Mouse (Mus musculus) frontal cortex, postnatal 14 days (tissue): ENCODE measurements around the gene Tenm2.
A peak's percentile ranks its signal among the peaks of the same experiment; 100 is the strongest.

Source experiments
- DNase-seq, 2 experiments: peaks; one replicate each; pipeline ENCODE4 v3.0.0; 2022; ENCODE audit warnings: low spot score in 2 of 2

Gene Tenm2

DNA sequence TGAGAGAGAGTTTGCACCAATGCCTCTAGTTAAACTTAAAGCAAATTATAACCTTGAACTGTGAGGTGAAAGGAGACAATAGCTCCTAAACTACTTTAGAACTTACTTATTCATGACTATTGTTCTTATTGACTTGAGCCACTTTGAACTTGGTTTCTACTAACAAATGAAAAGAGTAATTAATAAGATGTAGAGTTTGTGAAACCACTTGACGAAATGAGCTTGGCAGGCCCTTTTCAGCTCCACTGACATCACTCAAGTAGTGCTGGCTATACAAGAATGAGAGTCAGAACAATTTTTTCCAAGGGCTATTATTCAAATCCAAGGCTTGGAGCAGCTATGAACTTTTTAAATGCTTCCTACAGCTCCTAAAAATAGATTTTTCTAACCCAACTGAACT, 643.3 kb downstream of the Tenm2 start:
- DNase-seq = no peak

DNA sequence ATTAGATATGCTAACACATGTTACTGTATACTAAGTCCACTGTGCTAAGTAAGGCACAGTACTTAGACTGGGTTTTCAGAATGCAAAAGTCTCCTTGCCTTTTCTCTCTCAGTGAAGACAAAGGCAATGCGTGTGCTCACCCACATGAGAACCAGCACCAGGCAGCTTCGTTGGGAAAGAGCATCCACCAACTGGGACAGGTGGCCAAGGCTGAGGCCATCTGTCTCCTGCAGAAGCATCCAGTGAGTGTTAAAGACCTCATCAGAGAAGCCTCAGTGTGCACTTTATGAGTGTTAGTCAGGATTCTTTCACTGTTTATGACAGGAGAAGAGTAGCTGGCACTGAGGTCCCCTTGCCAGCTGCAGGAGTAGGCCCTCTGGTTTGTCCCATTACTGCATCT, 669.6 kb downstream of the Tenm2 start:
- no peak for DNase-seq

- no peak for DNase-seq
Observed at GRCm38 (mm10) chr11:36562851-36563250, 672.9 kb downstream of the Tenm2 start.

GRCm38 (mm10) chr11:36560785-36561548, 674.8 kb downstream of the Tenm2 start:
- DNase-seq = no peak

- no peak for DNase-seq
Observed at GRCm38 (mm10) chr11:36557316-36557715, 678.4 kb downstream of the Tenm2 start.

DNA sequence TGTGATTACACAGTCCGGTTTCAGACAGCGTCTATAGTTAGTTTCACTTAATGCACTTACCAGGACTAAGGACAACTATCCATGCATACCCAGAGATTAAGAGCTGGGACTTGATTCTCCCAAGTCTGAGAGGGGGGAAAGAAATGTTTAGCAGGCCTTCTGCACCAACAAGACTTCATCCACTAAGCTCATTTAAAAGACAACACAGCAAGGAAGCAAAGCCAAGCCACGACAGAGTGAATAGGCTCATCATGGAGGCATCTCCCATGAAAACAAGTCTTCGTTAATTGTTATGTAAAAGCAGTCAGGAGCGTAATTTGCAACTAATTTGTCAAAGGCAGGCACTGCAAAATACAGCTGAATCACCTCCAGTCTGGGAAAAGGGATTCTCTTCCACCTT, 682.5 kb downstream of the Tenm2 start:
- no peak for DNase-seq

- DNase-seq = no peak
Observed at GRCm38 (mm10) chr11:36550649-36551048, 685.1 kb downstream of the Tenm2 start.

DNA sequence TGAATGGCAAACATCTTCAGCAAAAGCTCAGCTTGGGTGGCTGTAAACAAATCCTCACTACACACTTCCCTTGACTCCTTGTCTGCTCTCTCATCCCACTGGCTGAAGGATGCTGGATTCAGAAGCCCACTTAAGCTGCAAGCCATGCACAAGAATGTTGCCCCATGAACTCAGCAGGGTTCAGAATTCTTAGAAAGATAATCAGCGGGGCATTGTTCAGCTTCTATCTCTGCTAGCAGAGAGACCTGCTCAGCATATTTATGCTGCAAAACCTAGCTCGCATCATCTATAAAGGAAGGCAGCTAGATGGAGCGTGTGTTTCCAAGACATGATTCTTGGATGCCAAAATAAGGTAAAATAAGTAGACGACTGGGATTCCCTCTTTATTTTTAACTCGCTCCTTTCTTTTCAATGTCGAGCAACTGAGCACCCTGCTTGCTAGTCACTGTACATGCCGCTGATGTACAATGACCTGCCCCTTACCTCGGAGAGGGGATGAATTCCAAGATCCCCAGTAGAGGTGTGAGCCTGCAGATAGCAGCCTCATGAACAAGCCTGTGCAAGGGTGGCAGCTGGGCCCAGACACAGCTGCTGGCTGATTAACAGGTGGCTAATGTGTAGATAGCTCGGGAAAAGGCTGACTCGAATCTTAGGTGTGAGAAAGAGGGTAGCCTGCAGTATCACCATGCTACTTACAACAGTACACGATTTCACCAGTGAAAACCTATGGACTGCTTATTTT, 686.2 kb downstream of the Tenm2 start:
- no peak for DNase-seq

DNA sequence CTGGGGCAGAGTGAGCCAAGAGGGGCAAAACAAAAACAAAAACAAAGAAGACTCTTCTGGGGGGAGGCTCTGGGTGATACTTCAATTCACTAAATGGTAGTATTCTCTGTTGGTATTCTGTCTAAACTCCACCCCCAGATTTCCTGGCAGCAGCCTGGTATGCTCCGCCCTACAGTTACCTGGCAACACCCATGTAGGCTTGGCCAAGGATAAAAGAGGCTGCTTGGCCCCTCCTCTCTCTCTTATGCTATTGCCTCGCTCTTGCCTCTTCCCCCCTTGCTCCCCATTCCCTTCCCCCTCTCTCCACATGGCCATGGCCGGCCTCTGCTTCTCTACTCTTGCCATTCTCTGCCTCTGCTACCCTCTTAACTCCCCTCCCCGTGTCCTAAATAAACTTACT, 687.6 kb downstream of the Tenm2 start:
- DNase-seq = no peak

GRCm38 (mm10) chr11:36538144-36538543, 697.6 kb downstream of the Tenm2 start:
- DNase-seq = no peak

DNA sequence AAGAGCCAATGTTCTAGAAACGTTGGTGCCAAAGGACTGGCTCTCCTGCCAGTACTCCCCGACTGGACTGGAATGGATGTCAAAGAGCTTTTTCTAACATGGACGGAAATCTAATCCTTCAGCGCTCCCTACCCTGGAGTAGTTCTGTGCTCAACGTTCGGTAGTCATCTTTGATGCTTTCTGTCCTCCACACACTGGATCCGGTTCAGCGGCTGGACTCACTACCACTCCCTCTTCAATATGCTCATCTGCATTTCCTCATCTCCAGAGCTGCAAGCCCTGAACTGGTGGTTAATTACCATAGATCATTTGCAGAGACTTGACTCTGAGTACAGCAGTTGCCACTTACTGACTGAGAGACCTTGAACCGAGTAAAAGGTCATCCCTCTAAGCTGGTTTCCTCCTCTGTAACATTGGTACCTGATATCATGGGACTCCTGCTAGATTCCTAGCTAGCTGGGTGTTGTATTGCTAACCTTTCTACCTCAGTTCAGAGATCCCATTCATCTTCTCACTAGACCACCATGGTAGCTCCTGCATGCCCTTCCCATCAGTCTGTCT, 698.1 kb downstream of the Tenm2 start:
- no peak for DNase-seq

DNA sequence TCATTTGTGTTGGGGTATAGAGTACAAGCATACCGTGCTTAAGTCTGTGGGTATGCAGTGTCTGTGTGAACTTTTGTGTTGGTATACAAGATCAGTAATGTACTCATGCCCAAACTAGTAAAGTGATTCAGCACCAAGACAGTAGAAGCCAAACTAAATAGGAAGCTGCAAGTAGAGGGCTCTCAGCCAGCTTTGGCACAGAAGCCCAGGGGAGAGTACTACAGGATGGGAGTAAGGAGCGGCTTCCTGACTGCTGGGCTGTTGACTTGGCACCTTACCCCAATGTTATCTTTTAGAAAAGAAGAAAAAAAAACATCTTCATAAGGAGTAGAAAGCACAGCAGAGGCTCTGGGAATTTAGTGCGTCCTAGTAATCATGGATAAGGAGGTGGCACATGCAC, 700.2 kb downstream of the Tenm2 start:
- no peak for DNase-seq

DNA sequence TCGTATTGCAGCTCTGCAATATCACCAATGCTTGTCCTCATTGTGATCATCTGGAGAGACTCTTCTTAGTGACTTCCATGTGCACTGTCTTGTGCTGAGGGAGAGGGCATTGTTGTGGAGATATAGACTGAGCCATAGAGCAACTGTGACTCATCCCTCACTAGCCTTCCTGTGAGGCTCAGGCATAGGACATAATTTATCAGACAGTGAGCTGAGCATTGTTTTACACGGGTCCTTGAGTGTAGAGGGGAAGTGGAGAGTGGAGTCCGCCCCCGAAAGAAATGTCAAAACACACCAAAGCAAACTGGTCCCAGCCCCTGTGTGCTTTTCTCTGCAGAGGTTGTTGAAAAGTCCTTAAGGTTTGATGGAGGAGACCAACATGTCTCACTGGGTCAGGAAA, 704.1 kb downstream of the Tenm2 start:
- no peak for DNase-seq

DNA sequence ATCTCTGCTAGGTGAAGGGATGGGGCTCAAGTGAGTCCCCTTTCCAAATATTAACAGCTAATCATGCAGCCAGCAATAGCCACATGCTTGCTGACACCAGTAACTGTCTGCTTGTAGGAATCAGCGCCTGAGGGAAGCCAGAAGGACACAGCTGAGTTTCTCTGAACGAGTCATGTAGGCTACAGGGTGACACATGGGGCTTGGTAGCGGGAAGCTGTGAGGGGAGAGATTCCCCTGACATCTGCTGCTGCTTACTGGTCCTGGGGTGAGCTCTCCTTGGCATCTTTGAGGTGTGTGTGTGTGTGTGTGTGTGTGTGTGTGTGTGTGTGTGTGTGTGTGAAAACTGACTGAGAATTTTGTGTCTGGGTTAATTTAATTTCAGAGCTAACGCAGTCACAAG, 708.3 kb downstream of the Tenm2 start:
- no peak for DNase-seq

DNA sequence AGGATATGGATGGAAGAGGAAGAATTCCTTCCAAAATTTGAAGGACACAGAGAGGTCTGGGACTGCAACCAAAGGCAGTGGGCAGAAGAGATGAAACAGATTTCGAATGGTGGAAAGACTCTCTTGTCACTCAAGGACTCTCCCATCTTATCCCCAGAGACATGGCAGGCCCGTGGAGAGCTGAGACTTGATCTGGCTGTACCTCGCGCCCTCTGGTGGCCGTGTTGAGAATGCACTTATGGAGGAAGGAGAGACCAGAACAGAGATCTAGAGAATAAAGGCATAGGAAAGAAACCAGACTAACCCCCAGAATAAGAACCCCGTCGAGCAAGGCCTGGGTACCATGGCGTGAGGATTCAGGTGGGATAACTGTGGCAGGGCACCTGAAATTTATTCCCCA, 709.4 kb downstream of the Tenm2 start:
- peak; percentile 56 to 82 for DNase-seq

- no peak for DNase-seq
Observed at GRCm38 (mm10) chr11:36512468-36512867, 723.3 kb downstream of the Tenm2 start.

DNA sequence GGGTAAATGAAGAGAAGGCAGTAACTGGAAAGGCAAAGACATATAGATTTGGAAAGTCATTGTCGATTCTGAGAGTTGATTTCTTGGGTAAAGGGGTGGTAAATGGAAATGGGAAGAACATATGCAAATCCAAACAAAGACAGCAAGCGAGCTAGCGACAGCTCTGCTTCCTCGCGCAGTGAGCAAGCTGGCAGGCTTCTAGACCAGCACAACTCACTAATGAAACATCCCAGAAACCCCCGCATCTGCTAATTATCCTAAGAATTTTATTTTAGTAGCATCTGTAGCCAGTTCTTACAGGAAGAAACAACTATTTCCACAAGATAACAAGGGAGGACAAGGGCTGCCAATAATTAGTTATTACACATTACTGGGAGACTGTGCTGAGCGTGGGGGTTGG, 727.5 kb downstream of the Tenm2 start:
- DNase-seq = no peak

GRCm38 (mm10) chr11:36494898-36495548, 740.7 kb downstream of the Tenm2 start:
- DNase-seq = no peak

- no peak for DNase-seq
Observed at GRCm38 (mm10) chr11:36492274-36492673, 743.5 kb downstream of the Tenm2 start.

DNA sequence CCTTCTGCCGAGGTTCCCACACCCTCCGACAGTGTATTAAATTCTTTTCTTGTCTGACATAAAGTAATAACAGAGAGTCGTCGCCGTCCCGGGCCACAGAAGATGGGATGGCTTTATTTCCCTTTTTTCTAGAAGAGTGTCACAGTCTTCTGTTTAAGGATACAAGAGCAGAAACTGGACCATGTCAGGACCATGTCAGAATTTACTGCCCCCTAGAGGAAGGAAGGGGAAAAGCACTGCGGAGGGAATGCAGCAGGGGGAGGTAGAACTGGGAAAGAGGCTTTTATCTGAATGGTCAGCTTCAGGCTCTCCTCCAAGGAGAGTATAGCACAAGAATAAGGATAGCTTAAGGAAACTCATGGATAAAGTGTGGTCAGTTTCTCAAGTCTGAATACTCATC, 745.7 kb downstream of the Tenm2 start:
- no peak for DNase-seq

DNA sequence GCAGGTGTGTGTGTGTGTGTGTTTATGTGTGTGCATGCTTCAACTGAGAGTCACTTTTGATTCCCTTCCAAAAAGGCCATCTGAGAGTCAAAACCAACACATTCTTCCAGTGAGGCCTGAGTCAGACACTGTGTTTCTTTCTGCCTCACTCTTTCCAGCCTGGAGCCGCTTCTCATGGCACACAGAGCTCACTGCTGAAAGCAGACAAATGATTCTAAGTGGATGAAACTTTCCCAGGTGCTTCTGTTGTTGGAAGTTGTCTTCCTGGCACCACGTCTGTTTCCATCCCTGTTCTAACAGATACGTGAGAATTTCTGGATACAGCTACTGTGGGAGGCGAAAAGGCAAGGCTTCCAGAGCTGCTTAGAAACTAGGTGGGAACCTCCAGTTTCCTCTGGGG, 747.1 kb downstream of the Tenm2 start:
- no peak for DNase-seq

- no peak for DNase-seq
Observed at GRCm38 (mm10) chr11:36486092-36486491, 749.7 kb downstream of the Tenm2 start.
